Mouse (Mus musculus): ENCODE measurements at regions not wholly inside any gene's neighbourhood (a gene's known extent, or its start where the extent isn't known, plus 50 kb on each side); places are given as distances from the start of the nearest gene placed in this dataset.

GRCm38 (mm10) chr1:35548845-35549244 lies 519.4 kb upstream of the Hs6st1 start:
- TF ChIP-seq CTCF (IDR thresholded peaks at IDR 0.05; ENCODE audit: low read depth, low read length) = no peak
- no peak for TF ChIP-seq POLR2A (IDR thresholded peaks at IDR 0.05; ENCODE audit: insufficient read depth, low read length)
- TF ChIP-seq EP300 (IDR thresholded peaks at IDR 0.05; ENCODE audit: insufficient read depth, low read depth, low read length) = no peak

Measured in ES-Bruce4 (cell line).